Mouse (Mus musculus): ENCODE results near the gene Rasgrp4.

DNA sequence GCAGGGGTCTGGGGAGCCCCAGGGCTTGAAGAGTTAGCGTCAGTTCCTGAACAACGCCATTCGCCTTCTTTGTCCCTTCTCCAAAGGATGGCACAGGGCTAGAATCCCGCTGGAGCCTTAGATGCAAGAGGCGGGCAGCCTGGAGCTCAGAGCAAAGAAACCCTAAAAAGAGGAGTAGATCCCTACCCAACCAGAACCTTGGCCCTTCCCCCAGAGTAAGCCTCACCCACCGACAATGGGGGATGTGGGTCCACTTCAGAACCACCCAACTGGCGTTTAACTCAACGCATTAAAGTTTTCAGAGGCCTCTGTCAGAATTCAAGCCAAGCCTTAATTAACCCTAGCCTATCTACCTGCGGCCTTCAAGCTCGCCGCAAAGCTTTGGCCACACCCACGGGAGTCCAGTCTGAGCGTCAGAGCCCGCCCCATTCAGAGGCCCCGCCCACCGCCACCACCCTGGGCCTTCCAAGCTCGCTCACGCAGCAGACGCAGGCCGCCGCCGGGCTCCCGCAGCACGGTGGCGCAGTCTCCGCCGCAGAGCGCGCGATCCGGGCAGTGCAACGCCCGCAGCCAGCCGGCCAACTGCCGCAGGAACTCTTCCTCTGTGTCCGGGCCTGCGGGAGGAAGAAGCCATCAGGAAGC lies 20.7 kb downstream of the Rasgrp4 start:
- TF ChIP-seq USF1 (IDR thresholded peaks at IDR 0.05; ENCODE audit: low read depth) (no peak), CTCF (IDR thresholded peaks at IDR 0.05; ENCODE audit: control insufficient read depth, insufficient read depth, insufficient read length) (peak; percentile 29), MYOG (IDR thresholded peaks at IDR 0.05; ENCODE audit: control insufficient read depth, extremely low read depth, insufficient read length) (no peak), MAX (IDR thresholded peaks at IDR 0.05) (no peak), MYOD1 (IDR thresholded peaks at IDR 0.05; ENCODE audit: control insufficient read depth, insufficient read length, low read depth) (no peak)
